Mouse (Mus musculus): ENCODE results near the gene Maged1. TPM values are rescaled to one million over a fixed set of nuclear protein-coding genes. Genes with fewer than 3 reads are reported as not detected.

Maged1 gene
- total and polyA plus RNA-seq, 3 experiments: 57.7 to 94.7 (median 81.6) TPM

DNA sequence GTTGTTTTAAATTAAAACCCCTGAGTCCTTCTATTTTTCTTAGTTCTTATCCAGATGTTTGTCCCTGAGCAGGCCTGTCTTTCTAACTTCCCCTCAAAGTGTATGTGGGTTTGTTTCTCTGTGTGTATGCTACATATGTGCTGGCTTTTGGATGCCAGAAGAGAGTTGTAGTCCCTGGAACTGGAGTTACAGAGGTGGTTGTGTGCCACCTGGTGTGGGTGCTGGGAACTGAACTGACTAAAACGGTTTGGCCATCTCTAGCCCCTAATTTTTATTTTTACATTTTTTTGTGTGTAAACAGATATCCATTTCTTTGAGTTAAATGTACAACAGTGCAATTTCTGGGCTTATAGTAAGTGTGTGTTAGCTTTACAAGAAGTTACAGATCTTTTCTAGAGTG, 3.0 kb upstream of the Maged1 start (continued):
- no peak for TF ChIP-seq GABPA (IDR thresholded peaks at IDR 0.05; ENCODE audit: insufficient replicate concordance, low read depth, low read length)
- TF ChIP-seq IRF4 (IDR thresholded peaks at IDR 0.05; ENCODE audit: low read depth, low read length): no peak
- TF ChIP-seq POLR2A (IDR thresholded peaks at IDR 0.05; ENCODE audit: low read depth, low read length): no peak

DNA sequence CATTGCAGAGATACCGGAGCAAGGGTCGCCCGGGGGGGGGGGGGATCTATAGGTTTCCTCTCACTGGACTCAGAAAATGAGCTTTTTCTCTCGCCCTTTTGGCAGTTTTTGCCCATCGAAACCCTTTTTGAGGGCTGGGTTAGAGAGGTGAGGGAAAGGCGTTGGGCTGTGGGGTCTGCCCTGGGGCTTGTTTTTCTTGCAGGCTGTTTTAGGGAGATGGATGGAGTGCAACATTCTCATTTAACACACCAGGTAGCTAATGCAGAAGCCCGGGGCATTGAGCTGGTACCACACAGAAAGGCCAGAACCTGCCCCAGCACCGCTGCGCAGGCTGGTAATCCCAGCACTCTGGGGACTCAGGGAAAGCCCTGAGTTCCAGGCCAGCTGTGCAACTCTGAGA, 593 bp upstream of the Maged1 start:
- dilution Hi-C loops (cut with MboI; ENCODE audit: extremely low pct_ligation_motif_present, extremely low pct_unique_long_range_greater_than_20kb, low sequenced_read_pairs) (no loop called here), in situ Hi-C loops (cut with MboI; ENCODE audit: low pct_ligation_motif_present, low pct_unique_long_range_greater_than_20kb, low sequenced_read_pairs) (loop anchor here (25.0 kb wide), 1 partner anchor 255 kb away; no protein-coding TSS in a partner anchor)
- Histone ChIP-seq H3K27ac (ENCODE audit: insufficient read depth, low read depth) (no peak overlapping the region), H3K36me3 (replicated peaks in 1 of 2; ENCODE audit: control insufficient read depth in 1 of 2, insufficient read depth in 1 of 2, low read length in 1 of 2) (peaks cover 20 to 26% of the 10 kb centered on the region in 2 experiments), H3K9me3 (replicated peaks; ENCODE audit: low read length) (no peaks in the 10 kb centered on the region), H3K27me3 (replicated peaks) (no peaks in the 10 kb centered on the region), H3K4me1 (ENCODE audit: control insufficient read depth in 1 of 2, insufficient read depth in 2 of 2) (peaks cover 6 to 23% of the 10 kb centered on the region in 2 experiments; a peak in 3 of 4 replicates), H3K4me3 (replicated peaks in 1 of 3; ENCODE audit: low read depth in 2 of 3, low read length in 2 of 3, poor library complexity in 1 of 3) (peak overlapping the region in 1 of 3 experiments; percentile 73), H3K79me2 (replicated peaks; ENCODE audit: control insufficient read depth, extremely low read depth, insufficient read depth, poor library complexity, severe bottlenecking) (peaks cover 3% of the 10 kb centered on the region), H3K4me2 (ENCODE audit: insufficient read depth, low read depth, poor library complexity, severe bottlenecking) (peak overlapping the region; percentile 94), H3K9ac (ENCODE audit: insufficient read depth, low read depth) (peak overlapping the region; percentile 76; the same call in 1 of the 2 replicates)
- DNase-seq (ENCODE audit: extremely low read depth): no peak
- no peak for TF ChIP-seq GABPA (IDR thresholded peaks at IDR 0.05; ENCODE audit: insufficient replicate concordance, low read depth, low read length)

DNA sequence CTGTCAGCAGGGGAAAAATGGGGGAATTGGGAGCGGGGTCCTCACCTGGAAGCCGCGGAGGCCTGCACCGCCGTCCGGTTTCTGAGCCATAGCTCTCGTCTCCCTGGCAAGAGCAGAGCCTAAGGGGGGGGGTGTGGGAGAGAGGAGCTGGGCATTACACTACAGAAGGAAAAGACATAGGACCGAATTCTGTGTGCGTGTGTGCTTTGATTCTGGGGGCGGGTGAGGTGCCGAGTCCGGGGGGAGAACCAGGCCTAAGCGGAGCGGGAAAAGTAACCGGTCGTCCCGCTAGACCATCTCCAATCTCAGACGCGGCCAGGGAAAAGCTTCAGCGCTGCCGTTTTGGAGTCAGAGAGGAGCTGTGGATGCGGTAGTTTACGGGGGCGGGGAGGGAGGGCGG, 737 bp downstream of the Maged1 start:
- Histone ChIP-seq H3K9ac (ENCODE audit: insufficient read depth, low read depth) (peak overlapping the region; percentile 76), H3K27ac (ENCODE audit: insufficient read depth, low read depth) (no peak overlapping the region), H3K4me2 (ENCODE audit: insufficient read depth, low read depth, poor library complexity, severe bottlenecking) (peak overlapping the region; percentile 25; the same call in 1 of the 2 replicates), H3K9me3 (replicated peaks; ENCODE audit: low read length) (no peaks in the 10 kb centered on the region), H3K4me1 (ENCODE audit: control insufficient read depth in 1 of 2, insufficient read depth in 2 of 2) (peaks cover 2 to 22% of the 10 kb centered on the region in 2 experiments; a peak in 2 of 4 replicates), H3K36me3 (replicated peaks in 1 of 2; ENCODE audit: control insufficient read depth in 1 of 2, insufficient read depth in 1 of 2, low read length in 1 of 2) (peaks cover 30 to 39% of the 10 kb centered on the region in 2 experiments), H3K79me2 (replicated peaks; ENCODE audit: control insufficient read depth, extremely low read depth, insufficient read depth, poor library complexity, severe bottlenecking) (peaks cover 3% of the 10 kb centered on the region), H3K4me3 (replicated peaks in 1 of 3; ENCODE audit: low read depth in 2 of 3, low read length in 2 of 3, poor library complexity in 1 of 3) (peak overlapping the region; percentile 53 to 79 (median 73)), H3K27me3 (replicated peaks) (no peaks in the 10 kb centered on the region)
- TF ChIP-seq UBTF (IDR thresholded peaks at IDR 0.05; ENCODE audit: low read depth, low read length): no peak
- TF ChIP-seq ETS1 (conservative IDR thresholded peaks at IDR 0.05; ENCODE audit: low read depth, low read length): no peak
- no peak for TF ChIP-seq BHLHE40 (IDR thresholded peaks at IDR 0.05; ENCODE audit: low read depth, low read length)
- TF ChIP-seq CTCF (conservative IDR thresholded peaks at IDR 0.05 in 1 of 2, IDR thresholded peaks at IDR 0.05 in 1 of 2; ENCODE audit: low read depth in 2 of 2, low read length in 2 of 2): no peak
- no peak for TF ChIP-seq ZKSCAN1 (IDR thresholded peaks at IDR 0.05; ENCODE audit: borderline replicate concordance, low read depth, low read length)
- TF ChIP-seq NELFE (IDR thresholded peaks at IDR 0.05; ENCODE audit: low read depth, low read length): no peak
- no peak for TF ChIP-seq JUND (conservative IDR thresholded peaks at IDR 0.05; ENCODE audit: low read depth, low read length)
- no peak for TF ChIP-seq MEF2A (IDR thresholded peaks at IDR 0.05; ENCODE audit: borderline replicate concordance, low read depth, low read length)
- dilution Hi-C loops (cut with MboI; ENCODE audit: extremely low pct_ligation_motif_present, extremely low pct_unique_long_range_greater_than_20kb, low sequenced_read_pairs) (no loop called here), in situ Hi-C loops (cut with MboI; ENCODE audit: low pct_ligation_motif_present, low pct_unique_long_range_greater_than_20kb, low sequenced_read_pairs) (loop anchor here (25.0 kb wide), 1 partner anchor 254 kb away; no protein-coding TSS in a partner anchor)
- DNase-seq (ENCODE audit: extremely low read depth): no peak

Measured in CH12.LX (cell line).